Mouse (Mus musculus): Measurements from ENCODE around the gene Mapkbp1.

Mapkbp1 gene

DNA sequence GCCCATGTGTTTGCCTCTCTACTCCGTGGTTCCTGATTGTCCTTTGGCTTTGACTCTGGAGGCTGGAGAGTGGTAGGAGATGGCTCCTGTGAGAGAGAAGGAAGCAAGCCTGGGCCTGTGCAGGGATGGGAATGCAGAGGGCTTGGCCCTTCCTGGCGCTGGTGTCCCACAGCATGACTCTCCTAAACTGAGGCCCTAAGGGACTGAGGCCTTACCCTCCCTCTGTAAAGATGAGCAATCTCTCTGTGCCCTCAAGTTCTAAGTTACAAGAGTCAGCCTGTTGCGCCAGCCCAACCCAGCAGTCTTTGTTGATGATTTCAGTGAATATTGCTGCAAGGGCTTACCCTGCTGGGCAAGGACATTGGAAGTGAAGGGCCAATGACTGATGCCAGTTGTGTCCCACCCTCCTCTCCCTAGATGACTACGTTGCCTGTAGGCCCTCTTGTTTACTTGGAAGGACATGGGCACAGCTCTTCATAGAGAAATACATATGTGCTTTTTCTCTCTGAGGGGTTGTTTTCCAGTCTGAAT lies 35.2 kb downstream of the Mapkbp1 start:
- DNase-seq (ENCODE audit: extremely low spot score, low spot score) = no peak

DNA sequence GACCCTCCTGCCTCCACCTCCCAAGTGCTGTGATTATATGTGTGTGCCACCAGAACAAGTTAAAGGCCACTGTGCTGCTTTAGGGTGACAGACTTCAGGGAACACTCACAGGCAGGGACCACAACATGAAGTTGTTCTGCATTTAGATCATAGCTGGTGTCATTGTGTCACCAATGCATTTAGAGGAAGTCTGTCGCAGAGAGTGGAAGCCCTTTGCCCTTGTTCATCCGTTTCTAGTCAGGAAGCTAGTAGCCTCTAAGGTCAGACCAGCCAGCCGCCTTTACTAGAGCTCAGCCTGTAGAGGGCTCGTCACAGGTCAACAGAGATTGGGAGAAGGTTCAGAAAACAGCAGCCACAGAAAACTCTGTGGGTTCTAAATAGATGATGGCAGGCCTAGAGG lies 36.2 kb downstream of the Mapkbp1 start:
- no peak for DNase-seq (ENCODE audit: extremely low spot score, low spot score)

DNA sequence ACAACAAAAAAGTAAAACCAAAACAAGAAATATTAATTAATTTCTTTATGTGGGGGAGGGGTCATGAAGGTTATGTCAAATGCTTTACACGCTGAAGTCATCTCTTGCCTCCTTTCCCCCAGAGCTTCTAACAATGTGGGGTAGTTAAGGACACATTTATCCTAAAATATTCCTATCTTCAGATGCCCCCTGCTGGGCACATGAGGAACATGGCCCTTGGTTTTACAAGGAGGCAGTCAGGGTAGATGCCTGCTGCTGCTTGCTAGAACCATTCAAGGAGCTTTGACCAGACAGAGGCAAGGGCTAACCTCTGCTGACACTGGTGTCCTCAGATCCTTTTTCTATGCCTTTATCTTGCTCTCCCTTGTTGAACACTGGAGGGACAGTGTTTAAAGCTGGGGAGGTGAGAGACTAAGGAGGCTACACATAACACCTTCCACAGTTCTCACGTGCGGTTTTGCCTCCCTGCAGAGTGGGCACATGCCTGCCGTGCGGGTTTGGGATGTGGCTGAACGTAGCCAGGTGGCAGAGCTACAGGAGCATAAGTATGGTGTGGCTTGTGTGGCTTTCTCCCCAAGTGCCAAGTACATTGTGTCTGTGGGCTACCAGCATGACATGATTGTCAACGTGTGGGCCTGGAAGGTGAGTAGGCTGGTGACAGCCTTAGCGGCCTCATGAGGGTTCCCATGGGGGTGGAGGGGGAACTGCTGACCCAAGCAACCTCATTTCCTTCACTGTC lies 39.1 kb downstream of the Mapkbp1 start:
- DNase-seq (ENCODE audit: extremely low spot score, low spot score) = peak; percentile 45

DNA sequence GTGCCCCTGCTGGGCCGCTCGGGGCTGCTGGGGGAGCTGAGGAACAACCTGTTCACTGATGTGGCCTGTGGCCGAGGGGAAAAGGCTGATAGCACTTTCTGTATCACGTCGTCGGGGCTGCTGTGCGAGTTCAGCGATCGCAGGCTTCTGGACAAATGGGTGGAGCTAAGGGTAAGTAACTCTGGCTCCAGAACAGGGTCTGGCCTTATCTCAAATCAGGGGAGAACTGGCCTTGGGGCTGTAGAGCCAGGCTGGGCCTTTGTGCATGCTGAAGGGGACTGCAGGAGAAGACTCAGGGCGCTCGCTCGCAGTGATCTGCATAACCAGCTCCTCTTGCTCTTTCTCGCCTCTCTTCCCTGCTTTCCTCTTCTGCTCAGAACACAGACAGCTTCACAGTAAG lies 40.4 kb downstream of the Mapkbp1 start:
- DNase-seq (ENCODE audit: extremely low spot score, low spot score) = no peak

DNA sequence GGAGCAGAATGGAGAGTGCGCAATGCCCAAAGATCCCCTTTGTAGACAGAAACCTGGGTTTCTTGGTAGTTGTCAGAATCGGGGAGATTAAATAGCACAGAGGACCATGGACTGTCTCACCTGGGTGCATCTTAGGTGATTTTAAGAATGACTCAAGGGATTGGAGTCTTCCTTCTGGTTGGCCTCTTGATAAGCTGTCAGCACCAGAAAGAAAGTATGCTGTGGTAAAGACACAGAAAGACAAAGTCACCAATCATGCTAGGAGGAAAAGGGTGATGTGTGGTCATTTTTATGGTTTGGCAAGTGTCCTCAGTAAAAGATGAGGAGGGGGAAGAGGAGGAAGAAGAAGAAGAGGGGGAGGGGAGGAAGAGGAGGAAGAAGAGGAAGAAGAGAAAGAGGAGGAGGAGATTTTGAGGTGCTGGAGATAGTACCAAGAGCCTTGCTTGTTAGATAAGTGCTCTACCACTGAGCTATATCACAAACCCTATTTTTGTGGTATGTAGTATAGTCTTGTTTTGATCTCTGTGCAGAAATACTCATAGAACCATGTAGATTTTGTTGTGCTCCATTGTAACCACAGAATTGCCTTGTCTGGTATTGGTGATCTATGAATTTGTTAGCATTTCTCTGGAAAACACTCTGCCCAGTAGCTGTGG lies 41.5 kb downstream of the Mapkbp1 start:
- no peak for DNase-seq (ENCODE audit: extremely low spot score, low spot score)

DNA sequence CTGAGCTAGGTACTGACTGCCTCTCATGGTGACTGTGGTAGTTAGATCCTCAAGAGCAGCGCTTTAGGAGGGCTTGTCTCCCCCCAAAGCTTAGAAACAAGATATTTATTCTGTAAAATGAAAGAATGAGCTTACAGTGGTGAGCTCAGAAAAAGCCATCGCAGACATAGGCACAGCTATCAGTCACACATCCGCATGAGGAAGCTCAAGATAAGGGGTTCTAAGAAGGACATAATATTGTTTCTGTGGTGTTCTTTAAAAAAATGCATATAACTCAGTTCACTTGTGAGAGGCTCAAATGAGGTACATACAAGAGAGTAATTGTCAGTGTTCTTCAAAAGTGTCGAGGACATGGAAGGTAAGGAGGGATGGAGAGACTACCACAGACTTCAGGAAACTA lies 43.4 kb downstream of the Mapkbp1 start:
- DNase-seq (ENCODE audit: extremely low spot score, low spot score) = no peak

DNA sequence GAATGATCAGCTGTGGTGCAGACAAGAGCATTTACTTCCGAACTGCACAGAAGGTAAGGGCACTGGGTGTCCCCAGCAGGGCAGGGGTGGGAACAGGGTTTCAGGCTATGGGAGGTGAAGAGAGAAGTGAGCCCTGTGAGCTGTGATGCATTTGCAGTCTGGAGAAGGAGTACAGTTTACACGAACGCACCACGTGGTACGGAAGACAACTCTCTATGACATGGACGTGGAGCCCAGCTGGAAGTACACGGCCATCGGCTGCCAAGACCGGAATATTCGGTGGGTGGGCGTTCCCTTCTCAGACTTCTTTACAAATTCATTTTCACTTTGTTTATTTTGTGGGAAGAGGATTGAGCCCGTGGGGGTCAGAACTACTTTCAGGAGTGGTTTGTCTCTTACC lies 45.1 kb downstream of the Mapkbp1 start:
- DNase-seq (ENCODE audit: extremely low spot score, low spot score) = no peak

DNA sequence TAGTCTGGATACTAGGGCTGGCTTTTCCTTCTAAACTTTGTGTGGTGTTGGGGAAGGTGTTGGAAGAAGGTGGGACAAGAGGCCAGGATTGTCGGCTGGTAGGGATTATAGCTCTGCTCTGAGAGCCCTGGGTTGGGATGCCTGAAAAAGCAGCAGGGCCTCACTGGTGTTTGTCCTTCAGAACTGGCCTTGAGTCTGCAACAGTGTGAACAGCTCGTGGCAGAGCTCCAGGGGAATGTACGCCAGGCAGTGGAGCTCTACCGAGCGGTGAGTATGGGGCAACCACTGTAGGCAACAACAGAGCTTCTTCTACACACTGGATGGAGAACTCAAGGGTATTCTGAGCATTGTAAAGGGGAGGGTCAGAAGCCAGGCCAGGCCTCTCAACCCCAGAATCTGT lies 51.8 kb downstream of the Mapkbp1 start:
- DNase-seq (ENCODE audit: extremely low spot score, low spot score) = no peak

DNA sequence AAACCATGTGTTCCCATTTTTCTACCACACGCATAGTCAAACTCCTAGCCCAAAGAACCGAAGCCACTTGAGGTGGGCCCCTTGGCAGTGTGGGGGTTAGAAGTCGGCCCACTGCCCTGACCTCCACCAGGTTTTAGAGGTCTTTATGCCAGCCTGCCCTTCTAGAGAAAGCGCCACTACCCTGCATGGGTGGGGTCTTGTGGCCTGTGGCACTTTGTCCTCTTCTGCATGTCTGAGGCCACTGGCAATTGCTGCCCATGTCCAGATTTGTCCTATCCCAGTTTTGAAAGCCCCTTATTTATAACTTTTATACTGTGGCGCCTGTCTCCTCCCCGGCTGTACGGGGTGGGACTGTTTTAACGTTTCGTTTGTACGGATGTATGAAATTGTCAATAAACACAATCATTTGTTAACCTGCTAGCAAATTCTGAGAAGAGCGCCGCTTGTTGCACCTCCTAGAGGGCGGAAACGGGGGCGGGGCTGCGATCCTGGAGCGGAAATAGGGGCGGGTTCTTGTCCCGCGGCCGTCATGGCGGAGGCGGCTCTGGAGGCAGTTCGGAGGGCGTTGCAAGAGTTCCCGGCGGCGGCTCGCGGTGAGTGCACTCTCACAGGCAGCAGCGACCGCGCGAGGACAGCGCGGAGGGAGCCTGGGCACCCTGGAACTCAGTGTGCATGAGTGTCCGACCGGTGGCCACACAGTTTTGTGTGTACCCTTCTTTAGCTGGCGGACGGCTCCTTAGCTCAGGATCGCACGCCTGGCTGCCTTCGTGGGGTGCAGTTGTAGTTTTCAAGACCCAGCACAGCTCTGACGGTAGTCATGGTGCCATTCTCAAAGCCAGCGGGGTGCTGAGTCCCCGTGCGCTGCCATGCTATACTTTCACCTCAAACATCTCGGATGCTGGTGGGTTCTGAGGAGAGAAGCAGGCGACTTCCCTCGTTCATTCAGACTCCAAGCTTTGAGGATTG lies 54.8 kb downstream of the Mapkbp1 start, which contains the start of the genes Jmjd7 and Gm28042:
Jmjd7 (plus strand) TSS at position 500 of the 966 bp plus-strand sequence.
Gm28042 (plus strand) TSS at position 510 of the 966 bp plus-strand sequence.
- DNase-seq (ENCODE audit: extremely low spot score, low spot score) = peak; percentile 90

DNA sequence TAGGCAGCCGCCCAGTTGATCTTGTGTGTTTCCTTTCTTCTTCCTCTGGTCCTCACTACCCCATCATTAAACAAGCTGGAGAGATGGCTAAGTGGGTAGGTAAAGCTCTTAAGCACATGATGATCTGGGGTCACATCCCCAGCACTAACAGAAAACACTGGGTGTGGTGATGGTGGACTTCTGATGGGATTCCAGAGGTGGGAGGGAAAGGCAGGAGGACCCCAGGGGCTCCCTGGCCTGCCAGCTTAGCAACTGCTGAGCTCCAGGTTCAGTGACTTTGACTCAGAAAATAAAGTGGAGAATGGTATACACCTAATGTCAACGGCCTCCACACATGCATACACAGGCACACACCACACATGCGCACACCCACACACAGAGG lies 55.4 kb downstream of the Mapkbp1 start:
- no peak for DNase-seq (ENCODE audit: extremely low spot score, low spot score)

DNA sequence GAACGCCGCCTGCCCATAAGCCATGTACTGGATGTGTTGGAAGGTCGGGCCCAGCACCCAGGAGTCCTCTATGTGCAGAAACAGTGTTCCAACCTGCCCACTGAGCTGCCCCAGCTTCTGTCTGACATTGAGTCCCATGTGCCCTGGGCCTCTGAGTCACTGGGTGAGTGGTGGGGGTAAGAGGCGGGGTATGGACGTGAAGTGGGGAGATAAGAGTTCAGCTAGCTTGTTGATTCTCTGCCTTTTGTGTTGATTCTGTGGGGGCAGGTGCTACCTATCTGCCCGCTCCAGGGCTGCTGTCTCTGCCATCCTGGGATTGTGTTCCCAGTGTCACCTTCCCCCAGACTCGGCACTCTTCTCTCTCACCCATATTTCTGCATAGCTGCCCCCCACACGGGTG lies 57.9 kb downstream of the Mapkbp1 start:
- no peak for DNase-seq (ENCODE audit: extremely low spot score, low spot score)

DNA sequence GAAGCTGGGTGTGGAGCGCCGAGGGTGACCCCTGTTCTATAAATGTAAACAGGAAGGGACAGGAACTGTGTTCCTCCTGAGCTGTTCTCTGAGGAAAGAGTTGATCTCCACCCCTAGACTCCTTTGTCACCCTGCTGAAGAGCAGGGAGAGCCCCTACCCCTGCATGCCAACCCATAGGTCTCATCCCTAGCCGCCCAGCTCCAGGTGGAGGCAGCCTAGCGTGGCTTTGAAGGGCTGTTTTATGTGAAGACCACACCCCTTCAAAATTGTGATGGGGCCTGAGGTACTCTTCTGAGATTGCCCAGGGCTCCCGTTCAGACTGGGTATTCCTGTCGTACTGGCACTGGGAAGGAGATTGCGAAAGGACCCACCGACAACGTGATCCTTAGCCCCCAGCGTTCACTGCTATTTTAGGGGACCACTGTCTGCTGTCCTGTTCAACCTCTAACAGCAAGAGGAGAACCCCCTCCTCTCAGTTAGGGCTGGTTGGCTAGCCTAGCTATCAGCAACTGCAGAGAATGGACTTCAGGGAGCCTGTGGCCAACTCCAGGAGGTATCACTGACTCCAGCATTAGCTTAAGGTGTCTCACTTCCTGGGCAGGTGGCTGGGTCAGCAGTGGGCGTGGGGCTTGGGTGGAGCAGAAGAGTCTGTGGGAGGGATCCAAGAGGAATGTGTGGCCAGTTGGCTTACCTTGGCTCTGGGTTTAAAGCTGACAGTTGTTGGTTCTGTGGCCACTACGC lies 60.4 kb downstream of the Mapkbp1 start, which contains the start of gene Pla2g4b:
Pla2g4b (plus strand) TSS at position 692 of the 742 bp plus-strand sequence.
- DNase-seq (ENCODE audit: extremely low spot score, low spot score) = no peak

DNA sequence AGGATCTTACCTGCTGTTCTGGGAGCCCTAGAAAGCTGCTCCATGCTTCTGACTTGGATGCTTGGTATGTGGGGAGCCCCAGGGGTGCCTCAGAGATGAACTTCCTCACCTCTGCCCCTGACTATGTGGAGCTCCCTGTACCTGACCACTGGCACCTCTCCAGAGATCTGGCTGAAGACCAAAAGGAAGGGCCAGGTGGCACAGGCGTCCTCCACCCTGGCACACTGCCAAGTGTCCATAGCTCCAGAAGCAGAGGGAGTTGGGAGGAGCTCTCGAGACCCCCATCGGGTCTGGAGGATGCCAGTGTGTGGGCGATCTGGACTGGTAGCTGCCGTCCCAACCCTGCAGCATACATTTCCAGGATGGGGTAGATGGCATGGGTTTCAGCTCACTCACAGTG lies 61.2 kb downstream of the Mapkbp1 start:
- DNase-seq (ENCODE audit: extremely low spot score, low spot score) = no peak

DNA sequence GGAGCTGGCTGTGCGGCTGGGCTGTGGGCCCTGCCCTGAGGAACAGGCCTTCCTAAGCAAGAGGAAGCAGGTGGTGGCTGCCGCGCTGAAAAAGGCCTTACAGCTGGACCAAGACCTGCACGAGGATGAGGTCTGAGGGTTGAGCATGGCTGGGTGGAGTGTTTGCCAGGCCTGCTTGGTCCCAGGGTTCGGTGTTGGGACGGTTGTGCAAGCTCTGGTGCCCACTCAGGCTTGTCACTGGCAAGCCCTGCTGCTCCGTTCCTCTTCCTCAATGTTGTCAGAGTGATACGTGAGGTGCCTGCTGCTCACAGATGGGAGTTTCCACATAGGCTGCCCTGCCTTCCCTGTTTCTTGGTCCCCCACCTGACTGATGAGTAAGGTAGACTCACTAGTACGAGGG lies 65.2 kb downstream of the Mapkbp1 start:
- DNase-seq (ENCODE audit: extremely low spot score, low spot score) = no peak

DNA sequence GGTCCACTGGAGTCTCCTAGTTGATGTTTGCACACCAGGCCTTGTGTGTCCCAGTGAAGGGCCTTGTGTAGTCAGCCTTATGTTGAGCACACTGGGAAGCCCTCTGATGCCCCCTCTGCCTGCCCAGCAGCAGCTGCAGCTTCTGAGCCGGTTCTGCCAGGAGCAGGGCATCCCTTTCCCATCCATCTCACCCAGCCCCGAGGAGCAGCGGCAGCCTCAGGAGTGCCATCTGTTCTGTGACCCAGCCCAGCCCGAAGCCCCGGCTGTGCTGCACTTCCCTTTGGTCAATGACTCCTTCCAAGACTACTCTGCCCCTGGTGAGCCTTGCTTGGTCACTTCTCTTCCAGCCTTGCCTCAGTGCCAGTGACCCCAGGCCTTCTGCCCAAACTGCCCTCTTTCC lies 68.5 kb downstream of the Mapkbp1 start:
- DNase-seq (ENCODE audit: extremely low spot score, low spot score) = no peak

DNA sequence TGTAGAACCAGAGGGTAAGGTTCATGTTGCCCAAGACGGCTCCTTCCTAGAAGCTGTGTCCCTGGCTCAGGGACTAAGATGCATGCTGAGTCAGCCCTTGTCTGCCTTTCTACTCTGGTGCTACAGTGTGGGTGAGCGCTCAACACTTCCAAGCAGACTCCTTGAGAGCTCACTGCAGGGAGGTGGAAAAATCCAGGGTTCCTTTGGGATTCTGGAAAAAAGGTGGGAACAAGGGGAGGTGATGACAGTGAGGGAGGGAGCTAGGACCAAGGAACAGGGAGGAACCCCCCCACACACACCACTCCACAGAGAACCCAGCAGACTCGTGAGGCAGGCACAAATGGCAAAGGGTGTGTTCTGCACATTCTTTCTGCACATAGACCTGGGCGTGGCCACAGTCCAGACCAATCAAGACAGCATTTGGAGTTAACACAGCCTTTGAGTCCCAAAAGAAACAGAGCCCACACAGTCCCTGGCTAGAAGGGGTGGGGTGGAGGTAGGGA lies 71.7 kb downstream of the Mapkbp1 start:
- DNase-seq (ENCODE audit: extremely low spot score, low spot score) = no peak

DNA sequence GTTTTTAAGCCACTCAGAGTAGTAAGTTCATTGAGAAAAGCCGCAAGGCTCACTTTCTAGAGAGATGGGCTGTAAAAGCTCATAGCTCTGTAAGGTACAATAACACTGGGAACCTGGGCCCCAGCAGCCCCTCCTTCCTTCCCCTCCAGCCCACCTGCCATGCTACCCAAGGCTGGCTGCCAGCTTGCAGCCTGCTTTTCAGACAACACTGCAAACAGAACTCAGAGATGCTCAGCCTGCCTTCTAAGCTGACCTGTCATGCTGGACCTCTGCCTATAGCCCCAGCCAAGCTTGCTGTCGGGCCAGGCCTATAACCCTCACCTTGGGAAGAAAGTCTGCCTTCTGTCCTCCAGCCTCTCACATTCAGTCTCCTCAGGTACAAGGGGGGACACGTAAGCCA lies 72.2 kb downstream of the Mapkbp1 start:
- no peak for DNase-seq (ENCODE audit: extremely low spot score, low spot score)

DNA sequence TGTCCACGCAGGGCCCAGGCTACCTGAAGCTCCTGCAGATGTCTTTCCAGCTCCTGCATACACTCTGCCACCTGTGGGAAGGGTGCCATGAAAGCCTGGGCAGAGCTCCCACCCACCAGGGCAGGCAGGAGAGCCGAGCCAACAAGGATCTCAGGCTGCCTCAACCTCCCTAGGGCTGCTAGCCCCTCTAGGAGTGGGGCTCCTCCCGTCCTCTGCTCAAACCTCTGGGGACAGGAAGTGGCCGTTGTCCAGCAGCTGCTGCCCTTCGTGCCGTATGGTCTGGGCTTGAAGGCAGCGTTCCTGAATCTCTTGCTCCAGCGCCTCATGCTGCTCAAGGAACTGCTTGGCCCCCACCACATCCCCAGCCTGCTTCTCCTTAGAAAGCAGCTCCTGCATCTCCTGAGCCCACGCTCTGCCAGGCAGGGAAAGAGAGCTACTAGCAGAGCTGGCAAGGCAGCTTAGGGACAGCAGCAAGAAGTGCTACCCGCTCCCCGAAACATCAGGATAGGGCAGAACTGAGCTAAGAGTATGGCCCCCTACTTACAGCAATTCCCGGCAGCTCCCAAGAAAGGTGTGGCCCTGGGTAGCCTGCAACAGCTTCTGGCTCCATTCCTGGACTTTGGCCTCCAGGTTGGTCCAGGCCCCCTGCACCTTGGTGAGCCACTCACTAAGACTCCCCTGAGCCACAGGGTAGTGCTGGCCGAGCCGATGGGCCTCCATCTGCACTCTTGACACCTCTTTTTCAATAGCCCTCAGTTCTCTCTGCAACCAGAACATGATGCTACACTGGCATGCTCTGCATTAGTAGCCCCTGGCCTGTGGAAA lies 74.2 kb downstream of the Mapkbp1 start:
- DNase-seq (ENCODE audit: extremely low spot score, low spot score) = no peak

DNA sequence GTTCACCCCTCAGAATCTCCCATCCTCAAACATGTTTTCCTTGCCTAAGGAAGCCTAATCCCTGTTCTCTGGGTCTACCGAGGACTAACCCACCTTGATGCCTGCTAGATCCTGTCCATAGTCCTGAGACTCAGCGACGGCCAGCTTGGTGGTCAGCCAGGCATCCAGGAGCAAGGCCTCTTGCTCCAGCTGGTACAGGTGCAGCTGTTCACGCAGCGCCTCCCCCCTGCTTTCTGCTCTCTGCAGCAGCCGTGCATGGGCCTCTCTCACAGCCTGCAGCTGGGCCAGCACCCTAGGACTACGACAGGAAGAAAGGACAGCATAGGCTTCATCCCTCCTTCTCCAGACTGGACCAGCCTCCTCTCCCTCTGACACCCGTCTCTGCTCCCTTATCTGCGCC lies 75.7 kb downstream of the Mapkbp1 start:
- no peak for DNase-seq (ENCODE audit: extremely low spot score, low spot score)

Data from neural tube, embryonic 10.5 days (tissue).